Mouse (Mus musculus): ENCODE measurements around the gene Nfkbib.

DNA sequence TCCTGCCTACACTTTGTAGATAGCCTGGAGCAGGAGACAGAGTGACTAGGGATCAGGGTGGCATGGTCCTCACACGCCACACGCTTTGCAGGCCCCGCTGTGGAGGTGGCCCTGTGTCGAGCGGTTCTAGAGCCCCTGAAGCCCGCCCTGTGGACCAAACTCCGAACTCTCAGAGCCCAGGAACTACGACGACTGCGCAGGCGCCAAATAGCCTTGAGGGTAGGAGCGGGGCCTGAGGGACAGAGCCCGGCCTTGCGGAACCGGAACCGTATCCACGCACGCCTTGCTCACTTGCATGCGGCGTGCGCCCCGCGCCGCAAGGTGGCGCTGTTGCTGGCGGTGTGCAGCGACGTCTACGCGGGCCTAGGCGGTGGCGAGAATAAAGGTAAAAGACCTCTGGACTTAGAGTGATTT, 29.3 kb upstream of the Nfkbib start:
- TF ChIP-seq CTCF (IDR thresholded peaks at IDR 0.05; ENCODE audit: low read depth) (peak; percentile 100), EP300 (IDR thresholded peaks at IDR 0.05; ENCODE audit: low read depth) (no peak)

Measured in liver, embryonic 14.5 days (tissue).